Mouse (Mus musculus): ENCODE measurements around the gene Bak1.
A peak's percentile ranks its signal among the peaks of the same experiment; 100 is the strongest.

Gene Bak1

GRCm38 (mm10) chr17:27048445-27049239 lies 19.8 kb upstream of the Bak1 start:
- no peak for DNase-seq (ENCODE audit: low spot score)

- no peak for DNase-seq (ENCODE audit: low spot score)
Observed at GRCm38 (mm10) chr17:27047762-27048444, 19.1 kb upstream of the Bak1 start.

GRCm38 (mm10) chr17:27045164-27045563 lies 16.4 kb upstream of the Bak1 start:
- no peak for DNase-seq (ENCODE audit: low spot score)

DNA sequence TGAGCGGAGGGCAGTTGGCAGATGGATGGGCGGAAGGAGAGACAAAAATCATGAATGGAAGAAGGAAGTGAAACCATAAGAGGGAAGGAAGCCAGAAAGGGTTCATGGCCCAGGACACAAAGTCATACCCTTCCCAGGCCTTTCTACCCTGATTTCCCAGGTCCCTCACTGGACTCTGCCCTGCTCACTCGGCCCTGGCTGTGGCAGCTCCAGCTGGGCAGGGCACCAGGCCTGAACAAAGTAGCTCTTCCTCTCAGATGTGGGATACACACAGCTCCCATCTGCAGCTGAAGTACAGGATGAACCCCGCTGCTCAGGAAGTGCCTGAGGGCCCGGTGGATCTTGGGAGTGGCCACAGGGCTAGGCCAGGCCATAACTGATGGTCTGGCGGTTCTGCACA lies 14.0 kb upstream of the Bak1 start:
- no peak for DNase-seq (ENCODE audit: low spot score)

DNA sequence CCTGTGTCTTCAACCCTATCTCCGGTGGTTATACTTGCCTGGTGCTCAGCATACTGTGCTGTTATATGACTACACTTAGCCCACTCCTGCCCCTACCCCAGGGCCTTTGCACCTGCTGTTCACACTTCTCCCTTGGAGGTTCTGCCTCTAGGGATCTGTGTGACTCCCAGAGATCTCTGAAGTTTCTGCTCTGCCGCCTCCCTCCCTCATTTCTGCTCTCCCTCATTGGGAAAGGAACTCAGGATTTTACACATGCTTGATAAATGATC lies 12.9 kb upstream of the Bak1 start:
- DNase-seq (ENCODE audit: low spot score): no peak

DNA sequence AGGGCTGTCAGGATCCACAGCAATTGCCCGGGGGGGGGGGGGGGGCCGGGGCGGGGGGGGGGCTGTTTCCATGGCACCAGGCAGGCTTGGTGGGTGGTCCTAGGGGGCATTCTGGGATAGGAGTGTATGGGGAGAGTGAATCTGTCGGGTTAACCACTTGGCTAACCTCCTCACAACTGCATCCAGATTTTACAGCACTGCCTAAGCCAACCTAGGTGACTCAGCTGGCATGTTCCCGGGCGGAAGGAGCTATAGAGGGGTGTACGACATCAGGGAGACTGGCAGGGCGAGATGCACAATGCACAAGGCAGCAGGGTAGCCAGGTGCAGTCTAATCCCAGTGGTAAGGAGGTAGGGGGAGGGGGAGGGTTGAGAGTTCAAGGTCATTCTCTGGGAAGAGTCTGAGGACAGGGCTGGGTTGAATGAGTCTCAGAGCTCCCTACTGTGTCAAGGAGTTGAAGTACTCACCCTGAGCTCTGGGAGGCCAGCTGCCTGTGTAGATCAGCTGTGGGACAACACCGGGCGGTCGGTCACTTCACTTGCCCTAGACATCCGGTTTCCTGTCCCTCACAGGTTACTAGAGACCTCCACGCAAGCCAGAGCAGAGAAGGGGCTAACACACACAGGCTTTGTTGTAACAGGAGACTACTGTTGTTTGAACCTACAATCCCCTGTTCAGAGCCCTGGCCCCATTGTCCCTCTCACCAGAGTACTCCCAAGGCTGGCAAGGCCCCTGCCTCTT lies 12.4 kb upstream of the Bak1 start:
- DNase-seq (ENCODE audit: low spot score): no peak

- DNase-seq (ENCODE audit: low spot score): no peak
Observed at GRCm38 (mm10) chr17:27040304-27041045, 11.7 kb upstream of the Bak1 start.

DNA sequence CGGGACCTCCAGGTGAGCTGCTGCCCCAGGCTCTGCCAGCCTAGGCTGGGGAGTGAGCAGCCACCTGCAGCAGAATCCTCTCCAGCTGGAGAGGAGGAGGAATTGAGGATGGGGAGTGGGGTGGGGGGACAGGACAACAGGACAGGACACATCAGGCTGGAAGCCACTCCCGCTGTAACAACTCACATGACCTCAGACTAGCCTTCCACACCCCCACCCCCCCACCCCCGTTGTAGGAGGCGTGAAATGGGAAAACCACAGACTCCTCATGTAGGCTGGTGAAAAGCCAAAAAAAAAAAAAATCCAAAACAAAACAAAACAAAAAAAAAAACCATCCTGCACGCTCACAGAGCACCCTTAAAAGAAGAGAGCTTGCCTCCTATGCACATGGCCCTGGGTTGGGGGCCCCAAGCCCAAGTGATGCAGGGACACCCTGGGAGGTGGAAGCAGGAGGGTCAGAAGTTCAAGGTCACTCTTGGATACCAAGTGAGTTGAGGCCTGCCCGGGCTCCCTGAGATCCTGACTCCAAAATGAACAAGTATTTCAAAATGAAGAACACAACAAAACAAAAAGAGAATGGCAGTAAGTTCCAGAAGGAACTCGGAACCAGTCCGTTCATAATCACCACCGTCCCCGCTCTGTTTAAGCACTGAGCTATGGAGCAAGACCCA lies 10.8 kb upstream of the Bak1 start:
- no peak for DNase-seq (ENCODE audit: low spot score)

GRCm38 (mm10) chr17:27038335-27039050 lies 9.7 kb upstream of the Bak1 start:
- DNase-seq (ENCODE audit: low spot score): no peak

DNA sequence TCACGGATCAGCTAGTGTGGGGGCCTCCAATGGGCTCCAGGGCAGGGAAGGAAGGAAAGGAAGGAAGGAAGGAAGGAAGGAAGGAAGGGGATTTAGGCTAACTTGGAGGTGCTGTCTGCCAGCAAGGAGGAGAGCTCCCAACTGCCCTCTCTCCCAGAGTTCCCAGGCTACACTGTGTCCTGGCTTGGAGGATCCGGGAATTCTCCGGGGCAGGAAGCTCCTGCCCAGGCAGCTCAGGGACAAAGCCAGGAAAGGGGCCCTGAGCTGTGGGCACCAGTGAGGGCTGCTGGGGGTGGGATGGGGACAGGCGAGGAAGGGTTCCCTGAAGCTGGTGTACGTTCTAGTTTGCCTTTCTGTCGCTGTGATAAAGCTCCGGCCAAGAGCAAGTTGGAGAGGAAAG lies 7.7 kb upstream of the Bak1 start:
- no peak for DNase-seq (ENCODE audit: low spot score)

GRCm38 (mm10) chr17:27032869-27033268 lies 4.1 kb upstream of the Bak1 start:
- no peak for DNase-seq (ENCODE audit: low spot score)

DNA sequence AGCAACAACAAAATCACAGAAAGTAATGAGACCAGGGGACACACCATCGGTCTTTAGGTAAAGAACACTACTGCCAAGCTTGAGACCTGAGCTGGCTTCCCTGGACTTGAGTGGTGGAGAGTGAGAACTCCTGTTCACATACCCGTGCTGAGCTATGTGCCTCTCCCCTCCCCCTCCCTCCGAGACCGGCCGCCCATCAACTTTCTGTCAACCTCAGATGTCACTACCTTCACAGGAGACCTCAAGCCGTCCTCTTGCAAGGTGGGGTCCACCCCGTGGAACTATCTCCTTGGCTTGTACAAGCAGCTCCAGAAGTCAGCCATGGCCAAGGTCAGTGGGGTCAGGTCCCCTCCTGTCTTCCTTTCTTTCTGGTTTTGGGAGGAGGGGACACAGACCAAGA lies 3.5 kb upstream of the Bak1 start:
- no peak for DNase-seq (ENCODE audit: low spot score)

- no peak for DNase-seq (ENCODE audit: low spot score)
Observed at GRCm38 (mm10) chr17:27030896-27031295, 2.1 kb upstream of the Bak1 start.

DNA sequence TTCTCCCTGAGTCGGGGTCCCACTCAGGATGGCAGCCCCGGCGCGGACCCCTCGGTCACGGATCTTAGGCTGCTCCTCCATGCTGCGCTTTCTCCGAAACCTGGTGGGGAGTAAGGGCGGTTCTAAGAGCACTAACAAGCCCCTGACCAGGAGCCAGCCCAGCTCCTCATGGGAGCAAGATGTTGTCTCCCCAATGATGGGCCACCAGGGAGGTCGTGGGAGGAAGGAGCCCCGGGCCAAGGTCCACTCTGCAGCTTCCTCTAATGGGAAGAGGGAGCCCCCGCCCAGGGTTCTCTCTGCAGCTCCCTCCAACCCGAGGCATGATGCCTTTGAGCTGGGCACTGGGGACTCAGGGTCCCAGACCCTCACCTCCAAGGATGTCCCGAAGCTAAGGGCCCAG lies 622 bp upstream of the Bak1 start:
- no peak for DNase-seq (ENCODE audit: low spot score)

- peak; percentile 84 for DNase-seq (ENCODE audit: low spot score)
Observed at GRCm38 (mm10) chr17:27028284-27028795, 469 bp downstream of the Bak1 start.

GRCm38 (mm10) chr17:27027460-27028283 lies 1.1 kb downstream of the Bak1 start:
- DNase-seq (ENCODE audit: low spot score): no peak

- no peak for DNase-seq (ENCODE audit: low spot score)
Observed at GRCm38 (mm10) chr17:27025951-27026350, 2.9 kb downstream of the Bak1 start.

- no peak for DNase-seq (ENCODE audit: low spot score)
Observed at GRCm38 (mm10) chr17:27025326-27025902, 3.4 kb downstream of the Bak1 start.

GRCm38 (mm10) chr17:27023342-27023741 lies 5.5 kb downstream of the Bak1 start:
- DNase-seq (ENCODE audit: low spot score): no peak

DNA sequence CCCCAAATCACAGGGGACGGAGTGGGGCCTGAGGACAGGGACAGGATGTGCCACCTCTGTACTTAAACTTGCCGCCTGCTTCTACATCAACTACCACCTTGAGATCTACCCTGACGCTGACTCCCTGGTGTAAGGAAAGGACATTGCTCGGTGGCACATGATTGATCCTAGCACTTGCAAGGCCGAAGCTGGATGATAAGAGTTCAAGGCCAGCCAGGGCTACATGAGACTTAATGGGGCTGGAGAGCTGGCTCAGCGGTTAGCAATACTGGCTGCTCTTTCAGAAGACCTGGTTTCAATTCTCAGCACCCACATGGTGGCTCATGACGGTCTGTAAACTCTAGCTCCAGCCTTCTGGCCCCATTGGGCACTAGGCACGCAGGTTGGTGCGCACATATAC lies 7.1 kb downstream of the Bak1 start:
- DNase-seq (ENCODE audit: low spot score): no peak

All from left cerebral cortex, adult 11 months (tissue).